Mouse (Mus musculus): ENCODE measurements around the gene Clcf1.

- TF ChIP-seq POLR2A (IDR thresholded peaks at IDR 0.05; ENCODE audit: borderline replicate concordance, insufficient read depth, low read length): no peak
- TF ChIP-seq CTCF (IDR thresholded peaks at IDR 0.05; ENCODE audit: borderline replicate concordance, insufficient read depth, low read depth, low read length): no peak
These were observed 48.7 kb downstream of the Clcf1 start for GRCm38 (mm10) chr19:4262756-4263155.
